Mouse (Mus musculus) megakaryocyte-erythroid progenitor cell, adult 5-6 weeks (primary cell): ENCODE data around the gene Grin2c. TPM values are rescaled to one million over a fixed set of nuclear protein-coding genes. Genes with fewer than 3 reads are reported as not detected.

Source experiments
- ATAC-seq: replicated peaks from 2 replicates; pipeline ENCODE4 v1.8.0; 2016; ENCODE audit warnings: mild to moderate bottlenecking, inconsistent platforms; ENCODE audit not compliant: severe bottlenecking, poor library complexity, low FRiP score, low TSS enrichment
- total RNA-seq, 2 experiments: library from RNA; stranded (forward) in 1 of 2; stranded (reverse) in 1 of 2; fragments of 200-1000, 215-1000 nt in 1 of 2; fragments of >200 nt in 1 of 2; fragmentation: Nextera tagmentation in 1 of 2; gene quantifications; 2 replicates each; pipeline ENCODE4 v1.2.3; 2014 to 2017

Gene Grin2c
- total RNA-seq, 2 experiments from 2014 or later: not detected

DNA sequence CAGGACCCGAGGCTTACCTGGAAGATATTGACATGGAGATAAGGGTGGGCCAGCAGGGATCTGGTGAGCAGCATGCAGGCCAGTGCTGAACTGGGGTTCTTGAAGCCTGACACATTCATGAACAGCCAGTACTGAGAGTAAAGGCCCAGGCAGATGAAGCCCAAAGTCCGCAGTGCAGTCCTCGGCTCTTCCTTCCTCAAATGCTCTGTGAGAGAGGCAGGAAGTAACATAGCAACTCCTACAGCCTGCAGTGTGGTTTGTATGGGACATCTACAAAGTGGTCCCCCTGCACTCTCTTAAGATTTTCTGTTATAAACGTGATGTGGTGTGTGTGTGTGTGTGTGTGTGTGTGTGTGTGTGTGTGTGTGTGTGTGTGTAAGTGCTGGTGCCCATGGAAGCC, 18.2 kb upstream of the Grin2c start:
- no peak for ATAC-seq

DNA sequence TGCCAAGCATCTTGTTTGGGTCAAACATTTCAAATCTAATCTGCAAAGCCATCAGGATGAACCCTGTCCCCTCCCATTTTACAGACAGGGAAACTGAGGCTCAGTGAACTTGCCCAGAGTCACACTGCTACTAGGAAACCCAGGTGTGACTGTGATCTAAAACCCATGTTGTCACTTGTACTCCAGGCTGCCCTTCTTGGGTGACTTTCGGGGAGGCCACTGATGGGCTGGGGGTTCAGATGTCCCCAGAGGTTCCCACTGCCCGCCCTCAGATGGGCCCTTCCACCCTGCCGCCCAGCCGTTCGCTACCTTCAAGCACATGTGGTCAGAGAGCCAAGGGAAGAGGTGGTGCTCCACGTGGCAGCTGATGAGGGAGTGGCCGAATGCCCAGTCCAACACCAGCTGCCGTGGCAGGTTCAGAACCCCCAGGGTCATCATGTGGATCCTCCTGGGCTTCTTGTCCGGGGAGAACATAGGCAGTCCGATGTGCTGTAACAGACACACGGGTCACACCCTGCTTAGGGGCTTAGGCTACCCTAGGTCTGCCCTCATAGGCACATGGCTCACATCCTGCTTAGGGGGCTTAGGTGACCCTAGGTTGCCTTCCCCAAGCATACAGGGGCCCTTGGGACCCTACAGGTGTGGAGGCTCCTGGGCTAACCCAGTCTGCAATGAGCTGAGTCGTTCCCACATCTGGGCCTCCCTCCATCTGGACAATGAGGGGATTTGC, 17.0 kb upstream of the Grin2c start:
- ATAC-seq: no peak

DNA sequence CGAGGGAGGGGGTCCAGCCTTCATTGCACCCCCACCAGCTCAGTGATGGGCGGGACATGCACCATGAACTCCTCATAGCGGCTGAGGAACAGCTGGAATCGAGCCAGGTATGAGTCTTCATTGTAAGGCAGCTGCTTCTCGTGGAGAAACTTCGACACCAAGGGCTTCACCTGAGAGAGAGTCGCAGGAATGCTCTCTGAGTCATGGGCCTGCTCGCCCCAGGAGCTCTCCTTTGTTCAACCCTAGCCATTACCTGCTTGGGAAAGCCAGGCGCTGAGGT, 16.4 kb upstream of the Grin2c start:
- no peak for ATAC-seq

DNA sequence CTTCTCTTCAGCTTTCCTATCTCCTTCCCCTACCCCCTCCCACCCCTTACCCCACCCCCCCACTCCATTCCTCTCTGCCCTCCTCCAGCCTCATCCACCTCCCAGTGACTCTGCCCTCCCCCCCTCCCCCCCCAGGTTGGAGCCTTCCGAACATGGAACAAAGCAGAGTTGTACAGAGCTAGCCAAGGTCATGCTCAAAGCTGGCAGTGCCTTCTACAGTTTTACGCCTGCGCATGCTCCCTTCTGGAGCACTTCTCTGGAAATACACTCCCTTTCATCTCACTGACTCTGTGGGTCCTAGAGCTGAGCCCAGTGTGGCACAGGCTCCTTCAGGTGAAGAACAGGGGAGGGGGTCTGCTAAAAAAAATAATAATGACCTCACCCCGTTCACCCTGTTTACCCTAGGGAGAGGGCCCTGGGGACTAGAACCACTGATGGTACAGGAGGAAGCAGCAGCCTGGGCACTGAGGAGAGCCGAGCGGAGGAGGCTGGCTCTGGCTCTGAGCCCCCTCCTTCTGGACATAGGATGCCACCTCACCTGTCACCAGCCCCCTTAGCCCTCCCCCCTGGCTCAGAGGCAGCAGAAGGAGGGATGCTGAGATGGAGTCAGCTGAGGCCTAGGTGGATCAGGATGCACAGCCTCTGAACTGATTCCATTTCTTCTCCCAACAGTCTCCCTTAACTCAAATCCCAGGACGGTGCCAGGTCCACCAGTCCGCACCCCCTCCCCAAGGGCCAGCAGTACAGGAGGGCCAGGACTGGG, 15.9 kb upstream of the Grin2c start:
- ATAC-seq: no peak

DNA sequence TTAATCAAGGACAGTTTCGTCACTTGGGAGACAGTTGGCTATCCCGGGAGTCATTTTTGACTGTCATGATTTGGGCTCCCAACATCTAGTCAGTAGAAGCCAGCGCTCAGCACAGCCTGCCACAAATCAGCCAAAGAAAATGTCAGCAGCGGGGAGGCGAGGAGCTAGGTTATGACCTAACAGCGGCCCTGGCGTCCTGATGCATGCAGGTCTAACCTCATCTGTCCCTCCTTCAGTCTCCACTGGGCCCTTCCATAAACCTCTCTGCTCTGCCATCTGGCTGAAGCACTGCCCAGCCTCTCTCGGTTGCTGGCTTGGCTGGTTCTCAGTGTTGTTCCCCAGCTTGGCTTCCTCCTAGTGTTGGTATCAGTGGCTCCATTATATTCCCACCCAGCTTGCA, 15.3 kb upstream of the Grin2c start:
- no peak for ATAC-seq

DNA sequence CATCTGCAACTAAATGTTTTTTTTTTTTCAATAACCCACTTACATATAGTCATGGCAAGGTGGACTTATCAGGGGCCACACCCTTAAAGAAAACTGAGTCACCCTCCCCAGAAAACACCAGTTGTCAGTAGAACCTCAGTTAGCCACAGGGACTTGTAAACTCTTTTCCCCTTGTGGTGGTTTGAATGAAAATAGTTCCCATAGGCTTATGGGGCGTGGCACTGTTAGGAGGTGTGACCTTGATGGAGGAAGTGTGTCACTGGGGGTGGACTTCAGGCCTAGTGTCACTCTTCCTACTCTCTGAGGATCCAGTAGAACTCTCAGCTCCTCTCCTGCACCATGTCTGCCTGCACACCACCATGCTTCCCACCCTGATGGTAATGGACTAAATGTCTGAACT, 12.7 kb upstream of the Grin2c start:
- no peak for ATAC-seq

DNA sequence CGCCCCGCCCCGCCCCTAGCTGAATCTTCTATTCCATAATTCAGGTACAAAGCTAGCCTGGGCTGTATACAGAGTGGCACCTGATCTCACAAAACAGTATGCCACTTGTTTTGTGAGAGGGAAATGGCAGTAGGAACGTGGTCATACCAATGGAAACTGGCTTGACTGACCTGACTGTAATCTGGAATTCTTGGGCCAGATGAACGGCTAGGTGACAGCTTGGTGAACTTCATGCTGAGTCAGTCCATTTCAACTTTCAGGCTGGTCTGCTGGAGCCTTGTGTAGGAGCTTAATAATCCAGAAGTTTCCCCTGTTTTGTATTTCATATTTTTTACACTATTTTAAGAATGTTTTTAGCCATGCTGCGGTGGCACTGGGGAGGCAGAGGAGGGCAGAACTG, 11.1 kb upstream of the Grin2c start:
- ATAC-seq: no peak

DNA sequence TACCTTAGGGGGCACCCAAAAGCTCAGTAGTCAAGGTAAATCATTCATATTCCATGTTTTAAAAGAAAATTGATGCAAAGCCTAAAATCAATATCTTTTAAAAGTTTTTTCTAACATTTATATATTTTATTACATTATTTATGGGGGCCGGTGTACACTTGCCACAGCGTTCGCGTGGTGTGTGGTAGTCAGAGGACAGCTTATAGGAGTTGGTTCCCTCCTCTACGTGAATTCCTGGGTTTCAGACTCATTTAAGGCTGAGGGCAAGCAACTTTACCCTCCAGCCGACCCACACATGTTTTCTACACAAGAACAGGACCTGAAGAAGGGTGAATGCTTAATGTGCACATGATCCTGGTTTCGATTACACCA, 10.5 kb upstream of the Grin2c start:
- ATAC-seq: no peak

DNA sequence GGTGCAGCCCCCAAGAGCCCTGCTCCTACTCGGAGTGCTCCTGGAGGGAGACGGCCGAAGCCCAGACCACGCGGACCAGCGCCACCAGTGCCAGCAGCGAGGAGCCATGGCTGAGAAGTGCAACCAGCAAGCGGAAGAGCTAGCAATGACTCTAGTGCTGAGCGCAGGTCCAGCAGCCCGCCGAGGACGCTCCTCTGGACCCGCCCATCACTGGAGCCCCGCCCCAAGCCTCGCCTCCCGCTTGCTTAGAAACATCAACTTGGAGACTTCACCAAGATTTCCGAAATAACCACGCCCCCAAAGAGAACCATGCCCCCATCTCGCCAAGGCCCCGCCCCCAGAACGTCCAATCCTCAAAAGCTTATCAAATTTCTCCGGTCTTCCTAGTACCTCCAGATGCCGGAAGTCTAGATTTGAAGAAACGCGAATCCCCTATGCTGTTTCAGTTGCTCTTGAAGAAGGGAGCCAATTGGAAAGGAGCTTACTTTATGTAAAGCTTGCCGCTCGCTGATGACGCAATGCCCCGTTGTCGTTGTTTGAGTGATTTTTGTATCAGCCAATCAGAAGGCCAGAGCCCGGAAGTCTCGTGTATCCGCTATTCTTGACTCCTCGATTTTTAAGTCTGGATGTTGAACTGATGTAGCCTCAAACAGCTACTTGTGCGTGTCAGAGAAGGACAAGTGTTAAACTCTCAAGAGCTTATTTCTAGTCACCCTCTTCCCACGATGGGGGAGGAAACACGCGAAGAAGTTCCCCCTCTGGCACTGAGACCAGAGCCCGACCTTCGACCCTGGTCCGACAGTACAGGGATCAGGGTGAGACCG, 9.9 kb upstream of the Grin2c start, which contains the start of gene Fdxr:
Fdxr (minus strand) TSS at position 271 of the 824 bp plus-strand sequence.
- ATAC-seq: peak; percentile 91

DNA sequence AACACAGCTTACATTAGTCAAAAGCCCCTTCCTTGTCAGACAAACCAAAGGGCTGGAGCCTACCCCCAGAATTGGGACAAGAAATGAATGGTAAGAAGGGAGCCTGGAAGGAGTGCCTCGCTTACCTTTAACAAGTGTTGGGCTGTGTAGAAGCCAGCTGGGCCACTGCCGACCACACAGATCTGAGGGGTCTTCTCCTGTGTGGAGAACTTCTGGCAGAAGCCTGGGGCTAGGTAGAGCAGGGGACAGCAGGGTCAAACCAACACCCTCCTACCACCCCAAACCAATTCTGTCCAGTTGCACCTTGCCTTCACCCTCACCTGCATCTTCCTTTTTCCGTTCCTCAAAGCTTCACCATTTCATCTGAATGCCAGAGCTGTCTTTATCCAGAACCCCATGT, 8.9 kb upstream of the Grin2c start:
- ATAC-seq: no peak

DNA sequence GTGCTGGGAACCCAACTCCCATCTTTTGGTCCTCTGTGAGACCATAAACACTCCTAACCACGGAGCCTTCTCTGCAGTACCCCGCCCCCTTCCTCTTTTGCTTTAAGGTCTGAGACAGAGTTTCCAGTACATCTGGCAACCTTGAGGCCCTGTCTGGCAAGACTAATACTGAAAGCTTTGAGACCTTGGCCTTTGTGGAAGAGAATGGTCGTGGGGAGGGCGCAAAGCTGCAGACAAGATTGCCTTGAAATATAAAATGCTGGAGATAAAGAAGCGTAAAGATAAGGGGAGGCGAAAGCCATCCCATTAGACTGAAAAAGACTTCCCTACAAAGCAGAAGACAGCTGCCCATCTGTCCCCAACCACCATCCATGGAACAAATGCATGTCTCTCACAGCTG, 8.5 kb upstream of the Grin2c start:
- no peak for ATAC-seq

DNA sequence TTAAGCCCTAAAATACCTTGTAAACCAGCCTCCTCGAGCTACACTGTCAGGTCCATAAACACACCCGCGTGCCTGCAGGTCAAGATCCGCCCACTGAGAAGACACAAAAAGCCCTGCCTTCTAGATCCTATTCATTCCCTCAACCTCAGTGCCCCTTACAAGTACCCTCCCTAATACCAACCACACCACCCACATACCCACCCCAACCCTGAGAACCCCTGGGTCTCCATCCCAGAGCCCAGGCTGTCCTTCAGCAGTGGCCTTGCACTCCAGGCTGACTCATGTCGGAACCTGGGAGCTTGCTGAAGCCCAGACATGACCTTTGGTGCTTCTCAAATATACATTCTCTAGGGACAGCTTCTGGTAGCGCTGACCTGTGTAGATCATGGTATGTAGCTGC, 7.7 kb upstream of the Grin2c start:
- no peak for ATAC-seq

DNA sequence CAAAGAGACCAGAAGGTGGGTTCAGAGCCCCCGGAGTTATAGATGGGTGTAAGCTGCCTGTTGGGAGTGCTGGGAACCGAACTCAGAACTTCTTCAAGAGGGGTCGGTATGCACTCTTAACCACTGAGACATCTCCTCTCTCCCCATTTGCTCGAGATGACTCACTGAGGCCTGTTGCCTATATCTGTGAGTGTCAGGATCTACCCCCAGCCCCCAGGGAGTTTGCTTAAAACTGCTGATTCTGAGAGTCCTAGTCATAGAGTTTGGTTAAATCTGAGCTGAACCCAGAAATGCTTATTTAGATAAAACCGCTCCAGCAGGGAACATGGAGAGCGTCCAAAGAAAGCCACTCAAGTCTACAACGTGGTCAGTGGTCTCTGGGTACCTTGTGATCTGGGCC, 7.1 kb upstream of the Grin2c start:
- ATAC-seq: no peak

DNA sequence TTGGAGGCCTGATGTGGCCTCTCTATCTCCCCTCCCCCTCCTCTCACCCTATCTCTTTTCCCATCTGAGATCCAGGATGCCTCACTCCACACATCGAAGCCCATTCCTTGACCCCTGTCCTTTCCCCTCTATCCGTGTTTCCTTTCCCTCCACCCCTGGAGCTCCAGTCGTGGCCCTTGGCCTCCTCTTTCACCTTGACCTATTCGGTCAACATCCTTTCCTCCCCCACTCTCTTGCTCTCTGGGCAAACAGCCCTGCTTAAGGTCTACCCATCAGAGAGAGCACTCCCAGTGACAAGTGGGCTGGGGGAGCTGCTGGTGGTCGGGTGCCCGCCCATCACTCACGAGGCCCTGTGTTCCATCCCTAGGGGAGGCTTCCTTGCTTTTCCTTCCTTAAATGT, 6.7 kb upstream of the Grin2c start:
- ATAC-seq: no peak

DNA sequence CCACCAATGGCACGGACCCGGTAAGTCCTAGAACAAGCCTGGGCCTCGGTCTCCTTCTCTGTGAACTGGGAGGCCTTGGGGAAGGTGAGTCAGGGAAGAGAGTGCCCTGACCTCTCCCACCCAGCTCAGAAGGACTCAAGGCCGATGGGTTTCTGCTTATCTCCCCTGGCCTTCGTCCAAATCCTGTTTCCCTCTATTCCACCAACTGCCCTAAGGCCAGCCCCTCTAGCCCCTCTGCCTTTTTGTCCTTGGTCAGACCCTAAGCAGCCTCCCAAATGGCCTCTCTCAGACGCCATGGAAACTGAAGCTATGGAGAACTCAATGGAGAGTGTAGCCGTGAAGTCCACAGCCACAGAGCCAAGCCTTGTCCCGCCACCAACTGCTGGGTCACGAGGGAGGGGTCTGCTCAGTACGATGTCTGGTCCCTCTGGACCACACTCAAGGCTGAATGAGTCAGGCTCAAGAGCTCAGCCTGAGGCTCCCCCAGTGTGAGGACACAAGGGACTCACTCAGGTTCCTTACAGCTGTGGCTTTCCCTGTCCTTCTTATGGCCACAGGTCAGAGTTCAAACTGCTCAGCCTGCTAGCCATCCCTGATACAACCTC, 6.0 kb upstream of the Grin2c start:
- ATAC-seq: no peak

DNA sequence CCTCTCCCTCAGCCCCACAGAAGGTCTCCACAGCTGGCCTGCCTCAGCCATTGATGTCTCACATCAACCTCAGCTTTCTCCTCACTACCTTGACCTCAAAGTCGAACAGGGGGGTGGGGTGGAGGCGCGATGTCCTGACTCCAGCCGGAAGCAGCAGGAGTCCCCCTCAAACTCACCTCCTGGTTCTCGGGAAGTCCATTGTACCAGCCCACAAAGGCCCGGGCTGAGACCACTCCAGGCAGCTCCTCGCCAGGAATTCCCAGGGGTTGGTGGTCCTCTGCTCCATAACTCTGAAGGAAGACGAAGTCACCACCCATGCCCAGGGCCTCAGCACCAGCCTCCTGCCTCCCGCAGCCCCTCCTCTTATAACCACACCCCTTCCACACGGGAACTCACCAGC, 4.4 kb upstream of the Grin2c start:
- no peak for ATAC-seq

DNA sequence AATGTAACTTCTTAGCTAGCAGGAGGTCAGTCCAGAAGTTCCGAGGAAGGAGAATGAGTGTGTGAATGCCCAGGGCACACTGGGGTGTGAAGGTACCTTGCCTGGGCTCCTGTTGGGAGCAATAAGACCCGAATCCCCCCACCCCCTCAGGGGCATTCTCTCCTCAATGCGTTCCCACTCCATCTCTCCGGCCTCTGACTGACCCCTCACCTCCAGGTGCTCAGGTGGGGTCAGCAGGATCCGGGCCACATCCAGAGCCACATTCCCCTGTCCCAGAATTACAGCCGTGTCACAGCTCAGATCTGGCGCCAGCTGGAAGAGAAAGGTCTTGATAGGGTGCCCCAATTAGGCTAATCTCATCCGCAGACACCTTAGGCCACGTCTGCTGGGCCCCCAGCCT, 4.0 kb upstream of the Grin2c start:
- ATAC-seq: no peak

DNA sequence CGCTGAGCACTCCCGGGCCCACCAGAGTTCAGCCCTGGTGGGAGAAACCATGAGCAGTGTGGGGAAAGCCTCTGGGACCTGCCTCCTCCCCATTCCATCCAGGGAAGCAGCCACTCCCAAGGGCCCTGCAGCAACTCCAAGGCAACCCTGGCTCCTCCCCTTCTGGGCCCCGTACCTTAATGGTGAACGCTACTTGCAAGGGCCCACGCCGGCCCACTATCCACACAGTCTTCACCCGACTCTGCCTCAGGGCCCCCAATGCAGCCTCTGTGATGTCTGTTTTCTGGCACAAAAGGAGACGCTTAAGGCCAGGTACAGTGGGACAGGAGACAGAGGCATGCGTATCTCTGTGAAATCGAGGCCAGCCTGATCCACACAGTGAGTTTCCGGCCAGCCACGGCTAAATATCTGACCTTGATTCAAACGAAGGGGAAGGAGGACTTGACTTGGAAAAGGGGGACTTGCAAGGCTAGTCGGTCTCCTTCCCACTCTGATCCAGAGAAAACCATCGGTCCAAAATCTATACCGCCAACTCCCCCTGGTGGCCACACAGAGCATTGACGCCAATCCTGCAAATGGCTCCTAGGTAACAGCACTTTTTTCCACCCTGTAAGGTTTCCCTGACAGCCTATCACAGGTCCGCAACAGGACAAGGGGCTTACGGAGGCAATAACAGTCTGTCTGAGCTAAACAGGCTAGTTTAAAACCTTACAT, 3.3 kb upstream of the Grin2c start:
- peak; percentile 35; the same call in 1 of the 2 replicates for ATAC-seq

DNA sequence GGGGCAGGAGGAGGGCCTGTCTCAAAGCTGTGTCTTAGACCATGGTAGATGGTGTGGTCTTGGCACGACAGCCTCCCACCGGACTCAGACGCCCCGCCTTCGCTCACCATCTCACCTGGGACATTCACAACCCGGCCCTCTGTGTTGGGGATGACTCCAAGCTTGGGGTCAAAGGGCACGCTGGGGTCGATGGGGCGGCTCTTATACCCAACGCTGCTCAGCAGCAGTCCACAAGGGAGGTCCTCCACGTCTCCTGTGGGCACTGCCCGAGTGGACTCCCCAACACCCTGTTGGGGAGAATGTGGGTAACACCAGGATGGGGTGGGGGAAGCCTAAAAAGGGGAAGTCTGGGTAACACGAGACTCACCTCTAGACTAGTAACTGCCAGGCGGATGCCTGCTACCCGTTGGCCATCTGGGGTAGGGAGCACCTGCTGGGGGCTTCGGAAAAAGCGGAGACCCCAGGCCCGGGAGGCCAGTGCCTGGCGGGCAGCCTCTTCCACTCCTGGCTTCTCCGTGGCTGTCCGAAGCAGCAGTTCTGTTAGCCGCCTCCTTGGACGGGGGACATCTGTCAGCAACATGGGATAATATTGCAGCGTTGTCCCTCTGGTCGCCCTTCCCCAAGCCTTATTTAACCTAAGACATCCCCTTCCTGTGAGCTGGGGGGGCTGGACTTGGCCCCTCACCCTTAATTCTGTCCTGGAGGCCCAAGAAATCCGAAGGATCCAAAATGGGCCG, 2.5 kb upstream of the Grin2c start:
- no peak for ATAC-seq
